Mouse (Mus musculus): ENCODE data around the gene Tlcd1. TPM values are rescaled to one million over a fixed set of nuclear protein-coding genes. Genes with fewer than 3 reads are reported as not detected.

Tlcd1 gene
- polyA plus RNA-seq, 1 experiment from 2014 or later, result 39.9 TPM

DNA sequence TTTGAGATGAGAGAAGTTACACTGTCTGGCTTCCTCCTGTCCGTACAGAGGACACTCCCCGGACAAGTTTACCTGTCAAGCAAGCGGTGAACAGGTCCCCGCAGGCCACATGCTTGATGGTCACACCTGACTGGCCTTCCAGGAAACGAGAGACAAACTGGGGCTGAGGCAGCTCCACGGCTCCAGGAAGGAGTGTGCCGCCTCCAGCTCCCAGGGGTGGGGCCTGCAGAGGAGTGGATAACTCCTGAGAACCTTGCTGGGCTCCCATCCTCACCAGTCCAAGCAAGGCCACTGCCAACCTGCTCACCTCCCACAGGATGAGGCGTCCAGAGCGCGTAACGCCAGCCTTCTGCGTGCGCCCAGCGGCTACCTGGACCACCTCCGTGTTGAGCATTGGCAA lies 6.2 kb upstream of the Tlcd1 start:
- Histone ChIP-seq H3K4me2 (ENCODE audit: low read depth, low read length) (no peak overlapping the region), H3K9ac (ENCODE audit: low read depth, low read length) (no peak overlapping the region), H3K36me3 (ENCODE audit: control insufficient read depth, insufficient read depth) (no peaks in the 10 kb centered on the region), H3K27ac (ENCODE audit: low read length) (peak overlapping the region; percentile 1; the same call in 1 of the 2 replicates), H3K9me3 (replicated peaks; ENCODE audit: control insufficient read depth, low read length) (no peaks in the 10 kb centered on the region), H3K27me3 (ENCODE audit: control insufficient read depth, insufficient read depth, low read depth, low read length) (no peaks in the 10 kb centered on the region), H3K4me3 (ENCODE audit: low read depth, low read length) (no peak overlapping the region), H3K4me1 (ENCODE audit: control insufficient read depth, low read depth, low read length) (peaks cover 76% of the 10 kb centered on the region)
- no peak for ATAC-seq (ENCODE audit: low read depth)
- 87% methylated on average over 15 of the region's 15 CpGs for WGBS (ENCODE audit: insufficient replicate concordance)

- H3K4me1 ChIP-seq (ENCODE audit: control insufficient read depth, low read depth, low read length), result peaks cover 75% of the 10 kb centered on the region
- H3K9me3 ChIP-seq (replicated peaks; ENCODE audit: control insufficient read depth, low read length), result no peaks in the 10 kb centered on the region
- no peak overlapping the region for H3K27ac ChIP-seq (ENCODE audit: low read length)
- no peak overlapping the region for H3K4me3 ChIP-seq (ENCODE audit: low read depth, low read length)
- no peak overlapping the region for H3K9ac ChIP-seq (ENCODE audit: low read depth, low read length)
- no peak overlapping the region for H3K4me2 ChIP-seq (ENCODE audit: low read depth, low read length)
- ATAC-seq (ENCODE audit: low read depth), result no peak
- H3K27me3 ChIP-seq (ENCODE audit: control insufficient read depth, insufficient read depth, low read depth, low read length), result no peaks in the 10 kb centered on the region
- H3K36me3 ChIP-seq (ENCODE audit: control insufficient read depth, insufficient read depth), result no peaks in the 10 kb centered on the region
- WGBS (ENCODE audit: insufficient replicate concordance), result 57% methylated on average over 4 of the region's 4 CpGs
These were observed 5.2 kb upstream of the Tlcd1 start for GRCm38 (mm10) chr11:78171328-78171727.

DNA sequence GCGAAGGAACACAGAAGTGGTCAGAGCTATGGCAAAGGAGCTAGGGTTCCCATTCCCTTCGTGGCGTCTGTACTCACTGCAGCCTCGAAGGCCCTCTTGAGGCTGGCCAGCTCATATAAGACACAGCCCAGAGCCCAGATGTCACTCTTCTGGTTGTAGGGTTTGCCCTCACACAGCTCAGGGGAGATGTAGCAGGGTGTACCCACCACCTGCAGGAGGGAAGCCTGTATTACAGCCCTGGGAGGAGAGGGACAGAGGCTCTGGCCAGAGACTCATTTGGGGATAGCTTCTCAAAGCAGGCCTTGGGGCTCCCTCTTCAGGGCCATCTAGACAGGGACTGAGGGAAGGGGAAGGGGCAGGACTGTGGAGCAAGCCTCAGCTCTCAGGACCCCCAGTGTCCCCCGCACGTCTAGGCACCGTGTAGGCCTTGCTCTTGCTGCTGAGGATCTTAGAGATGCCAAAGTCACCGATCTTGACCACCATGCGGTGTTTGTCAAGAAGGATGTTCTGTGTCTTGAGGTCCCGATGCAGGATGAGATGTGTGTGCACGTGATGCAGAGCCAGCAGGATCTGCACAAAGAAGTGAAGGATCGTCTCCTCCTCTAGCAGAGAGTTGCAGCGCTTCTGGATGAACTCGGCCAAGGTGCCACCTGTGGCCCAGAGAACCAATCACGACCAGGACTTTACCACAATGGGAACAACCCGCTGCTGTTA lies 4.3 kb upstream of the Tlcd1 start:
- no peak overlapping the region for H3K4me2 ChIP-seq (ENCODE audit: low read depth, low read length)
- H3K9me3 ChIP-seq (replicated peaks; ENCODE audit: control insufficient read depth, low read length), result no peaks in the 10 kb centered on the region
- no peak overlapping the region for H3K27ac ChIP-seq (ENCODE audit: low read length)
- H3K36me3 ChIP-seq (ENCODE audit: control insufficient read depth, insufficient read depth), result no peaks in the 10 kb centered on the region
- H3K4me3 ChIP-seq (ENCODE audit: low read depth, low read length), result no peak overlapping the region
- no peak overlapping the region; the same call in 1 of the 2 replicates for H3K9ac ChIP-seq (ENCODE audit: low read depth, low read length)
- ATAC-seq (ENCODE audit: low read depth), result no peak
- H3K4me1 ChIP-seq (ENCODE audit: control insufficient read depth, low read depth, low read length), result peaks cover 66% of the 10 kb centered on the region
- H3K27me3 ChIP-seq (ENCODE audit: control insufficient read depth, insufficient read depth, low read depth, low read length), result no peaks in the 10 kb centered on the region
- WGBS (ENCODE audit: insufficient replicate concordance), result 83% methylated on average over 16 of the region's 16 CpGs

- no peaks in the 10 kb centered on the region for H3K27me3 ChIP-seq (ENCODE audit: control insufficient read depth, insufficient read depth, low read depth, low read length)
- H3K4me3 ChIP-seq (ENCODE audit: low read depth, low read length), result no peak overlapping the region
- WGBS (ENCODE audit: insufficient replicate concordance), result 76% methylated on average over 19 of the region's 19 CpGs
- ATAC-seq (ENCODE audit: low read depth), result no peak
- H3K36me3 ChIP-seq (ENCODE audit: control insufficient read depth, insufficient read depth), result no peaks in the 10 kb centered on the region
- no peak overlapping the region for H3K4me2 ChIP-seq (ENCODE audit: low read depth, low read length)
- peaks cover 59% of the 10 kb centered on the region for H3K4me1 ChIP-seq (ENCODE audit: control insufficient read depth, low read depth, low read length)
- H3K27ac ChIP-seq (ENCODE audit: low read length), result no peak overlapping the region
- H3K9ac ChIP-seq (ENCODE audit: low read depth, low read length), result no peak overlapping the region
- no peaks in the 10 kb centered on the region for H3K9me3 ChIP-seq (replicated peaks; ENCODE audit: control insufficient read depth, low read length)
These were observed 3.6 kb upstream of the Tlcd1 start for GRCm38 (mm10) chr11:78172748-78173383.

DNA sequence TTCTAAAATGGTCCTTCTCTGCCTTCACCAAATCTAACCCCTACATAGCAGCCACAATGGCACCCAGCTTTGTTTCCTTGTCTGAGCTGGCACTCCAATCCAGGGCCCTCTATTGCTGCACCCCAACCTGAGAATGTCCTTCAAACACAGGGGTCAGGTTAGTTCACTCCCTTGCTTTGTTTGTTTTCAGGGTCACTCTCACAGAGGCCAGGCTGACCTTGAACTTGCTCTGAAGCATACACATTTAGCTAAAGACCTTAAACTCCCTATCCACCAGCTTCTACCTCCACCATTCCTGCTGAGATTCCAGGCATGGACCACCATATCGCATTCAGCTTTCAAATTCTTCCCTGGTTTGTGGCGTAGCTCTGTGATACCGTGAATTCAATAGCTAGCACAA lies 2.0 kb upstream of the Tlcd1 start:
- WGBS (ENCODE audit: insufficient replicate concordance), result 85% methylated on average over 3 of the region's 3 CpGs
- Histone ChIP-seq H3K36me3 (ENCODE audit: control insufficient read depth, insufficient read depth) (peaks cover 2% of the 10 kb centered on the region; the same call in 1 of the 2 replicates), H3K27ac (ENCODE audit: low read length) (no peak overlapping the region), H3K4me1 (ENCODE audit: control insufficient read depth, low read depth, low read length) (peaks cover 47% of the 10 kb centered on the region), H3K9me3 (replicated peaks; ENCODE audit: control insufficient read depth, low read length) (no peaks in the 10 kb centered on the region), H3K27me3 (ENCODE audit: control insufficient read depth, insufficient read depth, low read depth, low read length) (no peaks in the 10 kb centered on the region), H3K9ac (ENCODE audit: low read depth, low read length) (no peak overlapping the region), H3K4me3 (ENCODE audit: low read depth, low read length) (no peak overlapping the region), H3K4me2 (ENCODE audit: low read depth, low read length) (no peak overlapping the region)
- ATAC-seq (ENCODE audit: low read depth), result no peak

GRCm38 (mm10) chr11:78175771-78176401 lies 625 bp upstream of the Tlcd1 start:
- H3K4me1 ChIP-seq (ENCODE audit: control insufficient read depth, low read depth, low read length), result peaks cover 50% of the 10 kb centered on the region

GRCm38 (mm10) chr11:78176905-78177331 lies 407 bp downstream of the Tlcd1 start:
- no peak for ATAC-seq (ENCODE audit: low read depth)
- under 1% methylated on average over 23 of the region's 23 CpGs for whole genome bisulfite sequencing (ENCODE audit: insufficient replicate concordance)
- Histone ChIP-seq H3K4me2 (ENCODE audit: low read depth, low read length) (peak overlapping the region; percentile 71), H3K27me3 (ENCODE audit: control insufficient read depth, insufficient read depth, low read depth, low read length) (no peaks in the 10 kb centered on the region), H3K4me3 (ENCODE audit: low read depth, low read length) (peak overlapping the region; percentile 87), H3K27ac (ENCODE audit: low read length) (peak overlapping the region; percentile 98), H3K9me3 (replicated peaks; ENCODE audit: control insufficient read depth, low read length) (no peaks in the 10 kb centered on the region), H3K9ac (ENCODE audit: low read depth, low read length) (peak overlapping the region; percentile 95), H3K36me3 (ENCODE audit: control insufficient read depth, insufficient read depth) (peaks cover 26% of the 10 kb centered on the region), H3K4me1 (ENCODE audit: control insufficient read depth, low read depth, low read length) (peaks cover 56% of the 10 kb centered on the region)

More at GRCm38 (mm10) chr11:78175771-78176401, 625 bp upstream of the Tlcd1 start:
- Histone ChIP-seq H3K36me3 (ENCODE audit: control insufficient read depth, insufficient read depth) (peaks cover 15% of the 10 kb centered on the region), H3K27ac (ENCODE audit: low read length) (peak overlapping the region; percentile 98), H3K9ac (ENCODE audit: low read depth, low read length) (peak overlapping the region; percentile 95), H3K9me3 (replicated peaks; ENCODE audit: control insufficient read depth, low read length) (no peaks in the 10 kb centered on the region), H3K27me3 (ENCODE audit: control insufficient read depth, insufficient read depth, low read depth, low read length) (no peaks in the 10 kb centered on the region), H3K4me2 (ENCODE audit: low read depth, low read length) (peak overlapping the region; percentile 71), H3K4me3 (ENCODE audit: low read depth, low read length) (peak overlapping the region; percentile 87)
- WGBS (ENCODE audit: insufficient replicate concordance), result 0% methylated on average over 9 of the region's 10 CpGs
- ATAC-seq (ENCODE audit: low read depth), result peak; percentile 57; the same call in 1 of the 2 replicates

DNA sequence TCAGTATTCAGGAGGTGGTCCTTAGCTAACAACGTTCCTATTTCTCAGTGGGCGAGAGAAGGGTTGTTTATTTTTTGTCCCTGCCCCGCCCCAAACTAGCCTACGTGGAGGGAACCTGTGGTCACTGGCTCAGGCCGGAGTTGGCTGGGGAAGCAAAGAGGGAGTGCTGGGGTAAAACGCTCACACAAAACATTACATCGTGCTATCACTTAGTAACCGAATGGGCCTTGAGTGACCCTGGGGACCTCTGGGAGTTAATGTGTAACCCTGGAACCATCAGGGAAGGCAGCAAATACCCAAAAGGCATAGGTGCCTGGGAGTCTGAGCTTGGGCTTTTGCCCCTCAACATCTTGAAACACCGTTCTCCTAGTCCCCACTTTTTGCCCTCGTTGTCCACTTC lies 926 bp downstream of the Tlcd1 start:
- WGBS (ENCODE audit: insufficient replicate concordance), result 0% methylated on average over 10 of the region's 10 CpGs
- ATAC-seq (ENCODE audit: low read depth), result peak; percentile 38

More for the DNA sequence above, 926 bp downstream of the Tlcd1 start:
- Histone ChIP-seq H3K27ac (ENCODE audit: low read length) (peak overlapping the region; percentile 98), H3K9me3 (replicated peaks; ENCODE audit: control insufficient read depth, low read length) (no peaks in the 10 kb centered on the region), H3K4me2 (ENCODE audit: low read depth, low read length) (peak overlapping the region; percentile 71), H3K9ac (ENCODE audit: low read depth, low read length) (peak overlapping the region; percentile 95), H3K4me3 (ENCODE audit: low read depth, low read length) (peak overlapping the region; percentile 87), H3K27me3 (ENCODE audit: control insufficient read depth, insufficient read depth, low read depth, low read length) (no peaks in the 10 kb centered on the region), H3K36me3 (ENCODE audit: control insufficient read depth, insufficient read depth) (peaks cover 27% of the 10 kb centered on the region), H3K4me1 (ENCODE audit: control insufficient read depth, low read depth, low read length) (peaks cover 55% of the 10 kb centered on the region)

Measured in liver, embryonic 16.5 days (tissue).